9 mouse cellular contexts compared by ENCODE assay signal in genomic region chr6:113342297-113342696, GRCm38 (mm10). TPM values are rescaled to one million over a fixed set of nuclear protein-coding genes. Genes with fewer than 3 reads are reported as not detected.
DNase-seq lines count a peak whose midpoint lies in the region; TF ChIP-seq lines count a peak whose summit lies in the region.
"Had no signal": no experiment of that assay in that cellular context is flagged by ENCODE, and none has a peak within 500 bp of the region (broad histone marks: within the 10 kb centered on the region; RNA-seq: fewer than 3 reads in every experiment).

No protein-coding gene starts in this region.

- no peaks in the 10 kb centered on the region for H3K27me3 ChIP-seq in small intestine, adult 2 months (ENCODE audit: control insufficient read depth, insufficient read depth, low read length)

- H3K4me1 ChIP-seq in small intestine, adult 2 months (ENCODE audit: control insufficient read depth, insufficient read depth, insufficient read length, low read length): peaks cover 5% of the 10 kb centered on the region

- DNase-seq in heart, adult 11 months: peak; percentile 94
- no peak for DNase-seq in heart, adult 18-20 months
- peak; percentile 10 for DNase-seq in lung, postnatal 36 days
- no peak for DNase-seq in lung, postnatal 4 days
- peak; percentile 16 to 35 for DNase-seq in kidney, postnatal 4 days
- DNase-seq in urinary bladder, postnatal 4 days (ENCODE audit: low spot score in 2 of 2): no peak
- DNase-seq in adrenal gland, postnatal 10 days: no peak
- DNase-seq: adrenal gland, postnatal 25 days had no signal

- H3K27ac ChIP-seq in small intestine, adult 2 months (ENCODE audit: insufficient read depth, low read depth, low read length): no peak overlapping the region

- peak overlapping the region; percentile 26; the same call in 1 of the 2 replicates for H3K4me3 ChIP-seq in small intestine, adult 2 months (ENCODE audit: low read depth, low read length)

- peaks cover 3% of the 10 kb centered on the region; the same call in 1 of the 2 replicates for H3K36me3 ChIP-seq in small intestine, adult 2 months (ENCODE audit: control insufficient read depth, insufficient read depth, low read length)

- no peak for TF ChIP-seq CTCF in small intestine, adult 2 months (IDR thresholded peaks at IDR 0.05; ENCODE audit: extremely low read depth, insufficient read length, insufficient replicate concordance, low read depth, low read length)

- TF ChIP-seq POLR2A in small intestine, adult 2 months (IDR thresholded peaks at IDR 0.05; ENCODE audit: low read depth, low read length): no peak

- 57% methylated on average over 4 of the region's 7 CpGs for WGBS in small intestine, adult 2 months

RNA-seq across cellular contexts. Expression of gene Camk1, which starts 1.5 kb away (rescaled TPM):
- 10 to 100 TPM; 64.2 to 68.3 TPM for total RNA-seq in heart, adult 18-20 months (2021)
- polyA plus RNA-seq in small intestine, adult 2 months (2012; rRNA removed): 16.6 and 19.2 TPM in 2 replicates
- total RNA-seq in adrenal gland, postnatal 10 days (2021): 10 to 100 TPM; 47.1 to 50.3 TPM

RNA-seq across cellular contexts. Expression of gene Ogg1, which starts 15.5 kb away (rescaled TPM):
- total RNA-seq in heart, adult 18-20 months (2021): 1 to 10 TPM; 4.5 to 6.9 TPM
- polyA plus RNA-seq in small intestine, adult 2 months (2012; rRNA removed): 7.9 and 10.9 TPM in 2 replicates
- 10 to 100 TPM; 11.9 to 12.0 TPM for total RNA-seq in adrenal gland, postnatal 10 days (2021)

RNA-seq across cellular contexts. Expression of gene Brpf1, which starts 35.4 kb away (rescaled TPM):
- total RNA-seq in heart, adult 18-20 months (2021): 10 to 100 TPM; 12.3 to 12.4 TPM
- 7.4 and 12.9 TPM in 2 replicates for polyA plus RNA-seq in small intestine, adult 2 months (2012; rRNA removed)
- 10 to 100 TPM; 32.6 to 37.2 TPM for total RNA-seq in adrenal gland, postnatal 10 days (2021)

RNA-seq across cellular contexts. Expression of gene Tada3, which starts 35.4 kb away (rescaled TPM):
- 10 to 100 TPM; 24.9 to 28.1 TPM for total RNA-seq in heart, adult 18-20 months (2021)
- polyA plus RNA-seq in small intestine, adult 2 months (2012; rRNA removed): 10.9 and 24.5 TPM in 2 replicates
- 10 to 100 TPM; 30.5 to 37.1 TPM for total RNA-seq in adrenal gland, postnatal 10 days (2021)

RNA-seq across cellular contexts. Expression of gene Arpc4, which starts 35.6 kb away (rescaled TPM):
- total RNA-seq in heart, adult 18-20 months (2021): 10 to 100 TPM; 63.3 to 66.7 TPM
- 45.9 and 96.0 TPM in 2 replicates for polyA plus RNA-seq in small intestine, adult 2 months (2012; rRNA removed)
- 100 to 1,000 TPM; 181 to 183 TPM for total RNA-seq in adrenal gland, postnatal 10 days (2021)

Comparison
In these comparisons a context has a peak if more than half of its experiments do, and no peak if none do; other contexts are left out.
1. DNase-seq: peak in heart, adult 11 months (single experiment), lung, postnatal 36 days (single experiment) and kidney, postnatal 4 days (2 of 2); none in heart, adult 18-20 months (0 of 2), lung, postnatal 4 days (0 of 2), urinary bladder, postnatal 4 days (0 of 2) and adrenal gland, postnatal 10 days (single experiment).